Mouse (Mus musculus) C2C12 (cell line): ENCODE measurements around the gene Rpl35a. TPM values are rescaled to one million over a fixed set of nuclear protein-coding genes. Genes with fewer than 3 reads are reported as not detected.

Experiments
- H3K27me3 ChIP-seq: one replicate; pipeline ENCODE4 v1.6.1; 2011; ENCODE audit not compliant: control insufficient read depth, insufficient read depth, insufficient read length
- H3K36me3 ChIP-seq: one replicate; pipeline ENCODE4 v1.6.1; 2011; ENCODE audit not compliant: control insufficient read depth, insufficient read depth
- H3K4me3 ChIP-seq: one replicate; pipeline ENCODE4 v1.5.1; 2011; ENCODE audit warnings: mild to moderate bottlenecking, control low read depth; ENCODE audit not compliant: poor library complexity, insufficient read depth, severe bottlenecking
- H3K79me2 ChIP-seq: one replicate; pipeline ENCODE4 v1.6.1; 2011; ENCODE audit not compliant: control insufficient read depth, insufficient read depth
- H3K79me3 ChIP-seq: one replicate; pipeline ENCODE4 v1.6.1; 2011; ENCODE audit warnings: low read depth, control low read depth
- H3ac ChIP-seq: one replicate; pipeline ENCODE3; 2011; ENCODE audit warnings: low read depth; ENCODE audit not compliant: control insufficient read depth, insufficient read length
- CEBPB ChIP-seq: IDR thresholded peaks from one replicate; pipeline ENCODE4 v1.6.1; 2011; ENCODE audit warnings: low read depth, mild to moderate bottlenecking, control low read depth, moderate library complexity
- CTCF ChIP-seq: IDR thresholded peaks from one replicate; pipeline ENCODE4 v1.5.1; 2011; ENCODE audit not compliant: control insufficient read depth, insufficient read depth, insufficient read length
- FOSL1 ChIP-seq: IDR thresholded peaks from one replicate; pipeline ENCODE4 v1.8.0; 2011; ENCODE audit warnings: mild to moderate bottlenecking, low read length; ENCODE audit not compliant: poor library complexity, insufficient read depth, severe bottlenecking
- MAX ChIP-seq: IDR thresholded peaks from one replicate; pipeline ENCODE4 v1.6.1; 2011; ENCODE audit warnings: mild to moderate bottlenecking, control low read depth
- MYOD1 ChIP-seq: IDR thresholded peaks from one replicate; pipeline ENCODE4 v1.6.1; 2011; ENCODE audit warnings: low read depth; ENCODE audit not compliant: control insufficient read depth, insufficient read length
- MYOG ChIP-seq: IDR thresholded peaks from one replicate; pipeline ENCODE4 v1.6.1; 2011; ENCODE audit not compliant: control insufficient read depth, insufficient read length; ENCODE audit errors: extremely low read depth
- USF1 ChIP-seq: IDR thresholded peaks from one replicate; pipeline ENCODE4 v1.6.1; 2011; ENCODE audit warnings: low read depth, mild to moderate bottlenecking, control low read depth, moderate library complexity
- long read RNA-seq, 2 experiments: library from polyadenylated mRNA; unstranded; transcript quantifications; one replicate each; pipeline ENCODE4 v2.0.0; 2019 to 2020
- polyA plus RNA-seq: library from polyadenylated mRNA; unstranded; fragments of >200 nt; fragmentation: generic; extraction: Trizol; gene quantifications from one replicate; pipeline ENCODE4 v1.2.1, GENCODE M21; 2012; ENCODE audit warnings: missing spikeins

Gene Rpl35a
- 3,163 TPM for polyA plus RNA-seq
- long read RNA-seq, experiment 1, transcript Rpl35a-201 (5 exons, 491 nt): minor isoform, 35 of 140 reads
- long read RNA-seq, experiment 1, transcript Rpl35a-205 (5 exons, 510 nt): major isoform, 76 of 140 reads
- long read RNA-seq, experiment 1, transcript Rpl35a-204 (5 exons, 500 nt): minor isoform, 13 of 140 reads
- long read RNA-seq, experiment 1, transcript Rpl35a-202 (4 exons, 518 nt): minor isoform, 5 of 140 reads
- long read RNA-seq, experiment 1, partial matches to known transcripts: 5 of 140 reads
- long read RNA-seq, experiment 1, other reads (novel, unspliced or antisense): 6 of 140 reads
- long read RNA-seq, experiment 2, transcript Rpl35a-205 (5 exons, 510 nt): major isoform, 23 of 45 reads
- long read RNA-seq, experiment 2, transcript Rpl35a-201 (5 exons, 491 nt): minor isoform, 9 of 45 reads
- long read RNA-seq, experiment 2, transcript Rpl35a-204 (5 exons, 500 nt): minor isoform, 9 of 45 reads
- long read RNA-seq, experiment 2, partial matches to known transcripts: 1 of 45 reads
- long read RNA-seq, experiment 2, other reads (novel, unspliced or antisense): 1 of 45 reads

GRCm38 (mm10) chr16:33056095-33056785, at the start of gene Rpl35a, which contains the start of gene Iqcg:
TSS of gene Rpl35a (plus strand) at chr16:33056453.
TSS of gene Iqcg (minus strand) at chr16:33056218.
- peaks cover 42% of the 10 kb centered on the region for H3K36me3 ChIP-seq
- peak within 1 kb of the TSS; percentile 86 for H3K4me3 ChIP-seq
- H3K79me2 ChIP-seq: peaks cover 43% of the 10 kb centered on the region
- peaks cover 3% of the 10 kb centered on the region for H3K27me3 ChIP-seq
- H3K79me3 ChIP-seq: peaks cover 34% of the 10 kb centered on the region
- TF ChIP-seq CTCF: no peak
- TF ChIP-seq MAX: peak; percentile 99
- peak within 1 kb of the TSS; percentile 92 for H3ac ChIP-seq

DNA sequence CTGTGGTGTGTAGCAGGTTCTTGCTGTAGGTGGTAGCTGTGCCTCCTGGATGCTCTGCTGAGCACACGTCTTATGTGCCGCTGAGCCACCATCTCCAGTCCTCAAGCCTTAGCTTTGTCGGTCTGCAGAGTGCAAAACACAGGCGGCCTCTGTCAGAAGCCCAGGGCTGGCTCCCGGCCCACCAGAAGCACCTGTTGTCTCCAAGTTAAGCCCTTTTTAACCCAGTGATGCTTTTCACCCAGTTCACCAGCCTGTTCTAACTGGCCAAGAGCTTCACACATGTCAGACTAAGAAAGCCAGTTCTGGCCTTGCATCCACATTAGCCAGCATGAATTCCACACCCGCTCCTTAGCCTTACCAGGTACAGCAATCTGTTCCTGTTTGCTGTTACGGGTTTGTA, 49.4 kb upstream of the Rpl35a start:
- Histone ChIP-seq H3K4me3 (no peak overlapping the region), H3K79me2 (no peaks in the 10 kb centered on the region), H3K27me3 (no peaks in the 10 kb centered on the region), H3ac (no peak overlapping the region), H3K36me3 (peaks cover 49% of the 10 kb centered on the region), H3K79me3 (no peaks in the 10 kb centered on the region)
- TF ChIP-seq MAX: no peak
- no peak for TF ChIP-seq MYOD1
- TF ChIP-seq MYOG: no peak
- TF ChIP-seq USF1: no peak
- TF ChIP-seq FOSL1: no peak
- TF ChIP-seq CTCF: no peak

GRCm38 (mm10) chr16:33007436-33007835, 48.8 kb upstream of the Rpl35a start:
- Histone ChIP-seq H3K79me2 (no peaks in the 10 kb centered on the region), H3K36me3 (peaks cover 49% of the 10 kb centered on the region), H3K27me3 (no peaks in the 10 kb centered on the region), H3ac (no peak overlapping the region), H3K79me3 (no peaks in the 10 kb centered on the region), H3K4me3 (no peak overlapping the region)
- TF ChIP-seq MYOD1 (no peak), CEBPB (no peak), USF1 (no peak), MAX (no peak), MYOG (no peak), CTCF (no peak), FOSL1 (no peak)

DNA sequence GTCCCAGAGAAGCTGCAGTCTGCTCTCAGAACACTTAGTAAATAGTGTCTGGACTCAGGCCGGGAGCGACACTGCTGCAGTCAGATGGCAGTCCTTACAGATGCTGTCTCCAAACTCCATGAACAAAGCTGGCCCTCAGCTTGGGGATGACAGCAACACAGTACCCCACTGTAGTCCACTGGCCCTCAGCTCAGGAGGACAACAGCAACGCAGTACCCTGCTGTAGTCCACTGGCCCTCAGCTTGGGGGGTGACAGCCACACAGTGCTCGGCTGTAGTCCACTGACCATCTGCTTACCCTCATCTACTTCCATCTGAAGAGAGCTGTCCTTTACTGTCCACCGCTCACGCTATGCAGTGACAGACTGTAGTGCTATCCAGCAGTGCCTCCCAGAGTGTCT, 46.1 kb upstream of the Rpl35a start:
- H3K79me2 ChIP-seq: no peaks in the 10 kb centered on the region
- no peak overlapping the region for H3K4me3 ChIP-seq
- H3K36me3 ChIP-seq: peaks cover 60% of the 10 kb centered on the region
- H3ac ChIP-seq: no peak overlapping the region
- H3K27me3 ChIP-seq: no peaks in the 10 kb centered on the region
- no peaks in the 10 kb centered on the region for H3K79me3 ChIP-seq
- TF ChIP-seq MAX (no peak), CTCF (no peak), CEBPB (no peak), USF1 (no peak)

- no peak for TF ChIP-seq MYOD1
- no peak for TF ChIP-seq MYOG
- TF ChIP-seq CEBPB: no peak
- no peak for TF ChIP-seq CTCF
- no peak for TF ChIP-seq MAX
- TF ChIP-seq FOSL1: no peak
- no peak for TF ChIP-seq USF1
Observed at GRCm38 (mm10) chr16:33013801-33014200, 42.5 kb upstream of the Rpl35a start.

More at GRCm38 (mm10) chr16:33013801-33014200, 42.5 kb upstream of the Rpl35a start:
- Histone ChIP-seq H3ac (no peak overlapping the region), H3K79me2 (no peaks in the 10 kb centered on the region), H3K4me3 (no peak overlapping the region), H3K27me3 (no peaks in the 10 kb centered on the region), H3K36me3 (peaks cover 41% of the 10 kb centered on the region), H3K79me3 (no peaks in the 10 kb centered on the region)
